Mouse (Mus musculus): ENCODE measurements at regions not wholly inside any gene's neighbourhood (a gene's known extent, or its start where the extent isn't known, plus 50 kb on each side); places are given as distances from the start of the nearest gene placed in this dataset.

DNA sequence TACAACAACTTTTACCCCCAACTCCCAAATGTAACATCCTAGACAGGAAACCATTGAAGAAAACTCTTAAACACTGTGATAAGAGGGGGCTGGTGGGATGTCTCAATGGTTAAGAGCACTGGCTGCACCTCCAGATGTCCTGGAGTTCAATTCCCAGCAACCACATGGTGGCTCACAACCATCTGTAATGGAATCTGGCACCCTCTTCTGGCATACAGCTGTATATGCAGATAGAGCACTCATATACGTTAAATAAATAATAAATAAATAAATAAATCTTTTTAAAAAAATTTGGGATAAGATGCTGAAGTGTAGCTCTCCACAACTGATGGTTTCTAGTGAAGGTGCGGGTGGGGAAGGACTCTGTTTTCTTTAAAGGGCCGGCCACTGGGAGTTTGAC is 69.3 kb downstream of the Kctd15 start:
- DNase-seq (ENCODE audit: low spot score in 2 of 2): no peak

DNA sequence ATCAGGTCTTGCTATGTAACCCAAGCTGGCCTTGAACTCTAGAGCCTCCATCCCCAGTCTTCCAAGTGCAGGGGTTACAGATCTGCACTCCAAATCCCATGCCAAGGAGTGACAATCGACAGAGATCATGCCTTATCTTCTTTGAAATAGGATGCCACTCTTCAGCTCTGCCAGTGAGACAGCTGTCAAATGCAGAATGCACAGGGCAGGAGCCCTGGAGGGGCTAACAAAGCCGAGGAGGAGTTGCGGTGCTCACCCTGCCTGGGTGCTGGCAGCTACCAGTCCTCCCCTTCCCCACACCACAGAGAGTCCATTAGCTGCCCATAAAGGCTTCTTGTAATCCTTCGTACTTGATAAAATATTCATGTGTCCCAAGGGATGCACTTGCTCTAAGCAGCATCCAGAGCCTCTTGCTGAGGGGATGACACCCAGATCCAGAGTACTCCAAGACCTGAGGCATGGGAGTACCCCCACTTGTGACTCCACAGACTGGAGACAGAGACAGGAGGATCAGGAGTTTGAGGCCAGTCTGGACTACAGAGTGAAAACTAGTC is 71.1 kb downstream of the Kctd15 start:
- no peak for DNase-seq (ENCODE audit: low spot score in 2 of 2)

GRCm38 (mm10) chr7:34584870-34585269 is 71.7 kb downstream of the Kctd15 start:
- DNase-seq (ENCODE audit: low spot score in 2 of 2): no peak

DNA sequence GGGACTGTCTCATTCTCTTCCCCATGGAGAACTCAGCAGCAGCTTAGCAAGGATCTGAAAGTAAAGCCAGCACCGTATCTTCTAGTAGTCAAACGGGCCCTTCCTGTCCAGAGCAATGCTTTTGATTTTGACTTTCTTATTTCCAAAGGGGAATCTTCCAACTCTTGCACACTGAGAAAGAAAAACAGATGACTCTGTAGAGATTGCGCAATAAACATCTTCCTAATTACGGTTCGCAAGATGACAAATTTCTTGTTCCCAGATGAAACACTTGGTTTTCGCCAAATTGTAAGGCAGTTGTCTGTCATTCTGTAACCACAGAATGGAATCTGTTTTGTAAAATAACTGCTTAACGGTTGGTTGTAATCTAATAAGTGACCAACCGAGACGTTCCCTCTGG is 75.7 kb downstream of the Kctd15 start:
- no peak for DNase-seq (ENCODE audit: low spot score in 2 of 2)

DNA sequence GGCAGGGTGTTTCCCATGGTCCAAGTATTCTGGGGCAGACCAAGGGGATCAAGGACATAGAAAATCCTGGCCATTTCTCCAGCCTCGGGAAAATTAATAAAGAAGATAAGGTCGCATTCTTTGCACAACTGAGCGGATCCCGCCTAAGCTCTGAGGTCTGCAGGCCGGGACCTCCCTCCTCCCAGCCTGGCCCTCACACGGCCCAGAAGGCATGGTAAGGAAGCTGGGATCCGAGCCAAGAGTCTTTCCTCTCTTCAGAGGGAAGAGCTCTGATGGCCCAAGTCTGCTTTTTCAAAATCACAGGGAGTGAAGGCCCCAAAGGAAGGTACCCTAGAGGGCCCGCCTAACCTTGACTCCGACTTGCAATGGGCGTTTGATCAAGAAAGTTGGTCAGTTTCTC is 85.2 kb downstream of the Kctd15 start:
- no peak for DNase-seq (ENCODE audit: low spot score in 2 of 2)

- DNase-seq (ENCODE audit: low spot score in 2 of 2): peak in 1 of 2 experiments; percentile 4
Measured at GRCm38 (mm10) chr7:34570114-34571065, 86.1 kb downstream of the Kctd15 start.

DNA sequence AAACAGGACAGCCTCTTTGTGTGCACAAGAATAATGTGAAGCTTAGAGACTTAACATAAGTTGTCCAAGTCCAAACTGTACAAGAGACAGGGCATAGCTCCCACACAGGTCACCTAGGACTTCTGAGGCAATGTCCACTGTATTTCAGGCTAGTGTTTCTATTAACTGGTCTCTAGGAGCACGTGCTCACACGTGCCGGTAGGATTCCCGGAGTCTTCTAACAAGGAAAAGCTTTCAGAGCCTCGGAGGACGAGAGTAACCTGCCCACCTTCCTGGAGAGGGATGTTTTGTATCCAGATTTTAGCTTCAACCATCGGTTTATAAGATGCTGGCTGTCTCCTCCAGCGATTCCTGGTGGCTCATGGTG is 86.8 kb downstream of the Kctd15 start:
- no peak for DNase-seq (ENCODE audit: low spot score in 2 of 2)

DNA sequence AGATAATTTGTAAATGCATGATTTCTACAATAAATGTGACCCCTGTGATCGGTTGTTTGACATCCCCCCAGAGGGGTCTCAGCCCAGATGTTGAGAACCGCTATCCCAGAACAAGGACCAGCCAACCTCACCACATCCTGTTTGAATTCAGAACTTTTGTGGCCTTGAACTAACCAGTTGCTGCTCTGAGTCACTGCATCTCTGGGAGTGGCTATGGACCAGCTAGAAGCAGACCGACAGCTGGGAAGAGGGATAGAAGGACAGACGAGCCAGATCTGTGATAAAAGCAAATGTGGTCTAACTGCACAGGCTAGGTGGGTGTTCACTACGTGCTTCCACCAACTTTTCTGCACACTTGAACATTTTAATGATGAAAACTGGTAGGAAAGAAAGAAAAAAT is 89.0 kb downstream of the Kctd15 start:
- DNase-seq (ENCODE audit: low spot score in 2 of 2): no peak

- DNase-seq (ENCODE audit: low spot score in 2 of 2): no peak
Measured at GRCm38 (mm10) chr7:34562160-34562559, 94.4 kb downstream of the Kctd15 start.

DNA sequence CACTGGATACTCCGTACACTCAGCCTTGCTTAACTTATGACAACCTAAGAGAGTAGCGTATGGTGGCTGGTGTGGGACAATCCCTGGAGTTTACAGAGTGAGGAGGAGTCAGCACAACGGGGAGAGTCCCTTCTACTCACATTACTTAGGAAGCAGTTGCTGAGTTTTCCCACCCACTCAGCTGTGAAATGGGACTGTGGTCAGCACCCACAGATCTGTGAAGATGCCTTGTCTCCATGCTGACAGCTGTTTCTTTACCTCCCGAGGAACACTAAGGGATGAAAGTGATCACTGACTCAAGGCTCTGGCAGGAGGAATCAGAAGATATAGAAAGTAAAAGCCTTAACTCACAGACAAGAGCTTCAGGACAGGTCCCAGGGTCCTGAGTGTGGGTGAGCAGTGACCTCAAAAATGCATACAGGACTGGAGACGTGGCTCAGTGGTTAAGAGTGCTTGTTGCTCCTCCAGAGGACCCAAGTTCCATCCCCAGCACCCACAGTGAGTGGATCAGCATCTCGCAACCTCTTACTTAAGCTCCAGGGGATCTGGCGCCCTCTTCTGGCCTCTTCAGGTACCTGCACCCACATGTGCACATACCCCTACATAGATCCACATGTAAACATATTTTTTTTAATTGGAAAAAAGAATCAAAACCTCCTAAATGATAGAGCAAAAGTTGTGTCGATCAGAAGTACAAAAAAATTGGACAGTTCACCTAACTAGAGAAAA is 97.8 kb downstream of the Kctd15 start:
- DNase-seq (ENCODE audit: low spot score in 2 of 2): no peak

- no peak for DNase-seq (ENCODE audit: low spot score in 2 of 2)
Measured at GRCm38 (mm10) chr7:34555196-34555595, 101.3 kb downstream of the Kctd15 start.

- no peak for DNase-seq (ENCODE audit: low spot score in 2 of 2)
Measured at GRCm38 (mm10) chr7:34546609-34547316, 109.8 kb downstream of the Kctd15 start.

DNA sequence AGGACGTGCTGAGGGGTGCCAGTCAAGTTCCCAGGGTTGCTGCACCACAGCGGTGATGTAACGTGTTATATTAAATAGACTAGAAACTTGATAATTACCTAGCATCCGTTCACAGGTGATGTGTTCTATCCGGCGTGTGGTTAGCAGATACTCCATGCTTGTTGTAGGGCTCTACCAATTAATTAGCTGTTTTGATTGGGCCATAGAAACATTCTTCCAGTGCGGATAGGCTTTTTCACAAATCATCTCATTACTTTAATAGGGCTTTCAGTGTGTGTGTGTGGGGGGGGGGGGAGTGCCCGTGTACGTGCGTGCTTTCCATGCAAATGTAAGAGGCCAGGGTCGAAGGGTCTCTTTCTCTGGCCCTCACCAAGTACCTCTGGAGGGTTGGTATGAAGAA is 110.6 kb downstream of the Kctd15 start:
- no peak for DNase-seq (ENCODE audit: low spot score in 2 of 2)

DNA sequence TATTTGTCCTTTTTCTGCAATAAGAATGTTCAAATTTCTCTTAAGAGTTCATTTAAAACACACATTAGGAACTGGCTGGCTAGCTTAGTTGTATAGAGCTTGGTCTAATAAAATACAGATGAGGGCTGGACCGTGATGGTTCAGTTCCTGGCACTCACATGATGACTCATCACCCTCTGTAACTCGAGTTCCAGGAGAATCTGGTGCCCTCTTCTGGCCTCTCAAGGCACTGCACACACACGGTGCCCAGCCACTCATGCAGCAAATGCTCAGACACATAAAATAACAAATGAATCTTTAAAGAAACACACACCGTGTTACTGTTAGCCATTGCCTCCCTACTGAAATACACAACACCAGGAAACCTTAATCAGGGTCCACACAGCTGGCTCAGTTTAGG is 114.6 kb downstream of the Kctd15 start:
- DNase-seq (ENCODE audit: low spot score in 2 of 2): no peak

DNA sequence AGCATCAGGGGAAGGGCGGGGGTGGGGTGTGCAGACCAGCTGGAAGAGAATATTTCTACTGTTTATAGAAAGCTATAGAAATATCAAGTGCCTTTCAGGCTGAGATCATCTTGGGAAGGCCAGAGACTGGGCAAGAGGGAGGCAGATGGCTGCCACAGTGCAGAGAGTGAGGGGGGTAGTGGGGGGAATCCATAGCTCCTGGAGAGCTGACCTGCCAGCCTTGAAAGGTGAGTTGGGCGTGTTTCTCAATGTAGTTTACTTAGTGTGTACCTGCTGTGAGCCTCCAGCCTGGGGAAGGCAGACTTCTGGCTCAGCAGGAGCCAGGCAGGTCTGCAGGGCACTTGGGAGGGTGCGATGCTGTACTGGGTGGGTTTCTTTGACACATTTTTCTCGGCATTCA is 115.5 kb downstream of the Kctd15 start:
- no peak for DNase-seq (ENCODE audit: low spot score in 2 of 2)

GRCm38 (mm10) chr7:34539856-34540255 is 116.7 kb downstream of the Kctd15 start:
- no peak for DNase-seq (ENCODE audit: low spot score in 2 of 2)

DNA sequence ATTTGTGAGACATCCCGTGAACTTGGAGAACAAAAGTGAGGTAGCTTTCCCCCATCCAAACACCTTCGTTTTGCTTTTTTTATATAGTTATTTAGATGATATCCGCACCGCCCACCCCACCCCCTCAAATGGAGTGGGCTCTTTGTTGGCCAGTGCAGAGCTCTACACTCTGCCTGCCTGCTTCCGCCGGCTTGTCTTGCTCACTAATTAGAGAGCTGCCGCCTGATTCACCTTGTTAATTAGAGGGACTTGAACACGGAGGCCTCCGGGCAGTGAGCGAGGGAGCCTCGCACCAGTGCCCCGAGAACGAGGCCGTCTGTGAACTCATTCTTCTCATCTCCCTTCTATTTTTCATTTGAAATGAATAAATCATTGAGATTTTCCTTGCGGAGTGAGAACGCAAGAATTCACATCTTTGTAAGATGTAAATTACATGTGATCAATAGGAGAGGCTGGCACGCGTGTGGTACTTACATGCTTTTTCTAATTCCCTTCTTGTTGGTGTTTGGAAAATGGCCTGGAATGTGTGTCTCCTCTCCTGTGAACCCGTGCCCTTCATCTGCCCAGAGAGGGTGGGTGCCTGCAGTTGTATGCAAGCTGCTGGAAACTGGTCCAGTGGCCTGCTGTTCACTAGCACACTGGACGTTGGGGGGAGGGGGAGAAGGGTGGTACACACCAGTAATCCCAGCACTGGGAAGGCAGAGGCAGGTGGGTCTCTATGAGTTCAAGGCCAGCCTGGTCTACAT is 118.0 kb downstream of the Kctd15 start:
- DNase-seq (ENCODE audit: low spot score in 2 of 2): no peak

DNA sequence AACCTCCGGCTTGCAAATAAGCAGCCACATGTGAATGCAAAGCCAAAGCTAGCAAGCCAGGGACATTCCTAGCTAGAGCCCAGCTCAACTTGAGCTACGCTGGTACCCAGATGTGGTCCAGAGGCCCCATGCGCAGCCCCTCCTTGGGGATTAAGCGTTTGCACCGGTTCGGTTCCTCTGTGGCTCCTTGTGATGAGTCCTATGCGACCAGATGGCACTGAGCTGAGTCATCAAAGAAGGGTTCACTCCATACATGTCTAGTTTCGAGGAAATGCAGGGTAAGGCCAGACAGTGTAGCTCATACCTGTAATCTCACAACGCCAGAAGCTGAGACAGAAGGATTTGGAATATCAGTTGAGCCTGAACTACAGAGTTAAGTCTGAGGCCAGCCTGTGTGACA is 119.4 kb downstream of the Kctd15 start:
- DNase-seq (ENCODE audit: low spot score in 2 of 2): no peak

DNA sequence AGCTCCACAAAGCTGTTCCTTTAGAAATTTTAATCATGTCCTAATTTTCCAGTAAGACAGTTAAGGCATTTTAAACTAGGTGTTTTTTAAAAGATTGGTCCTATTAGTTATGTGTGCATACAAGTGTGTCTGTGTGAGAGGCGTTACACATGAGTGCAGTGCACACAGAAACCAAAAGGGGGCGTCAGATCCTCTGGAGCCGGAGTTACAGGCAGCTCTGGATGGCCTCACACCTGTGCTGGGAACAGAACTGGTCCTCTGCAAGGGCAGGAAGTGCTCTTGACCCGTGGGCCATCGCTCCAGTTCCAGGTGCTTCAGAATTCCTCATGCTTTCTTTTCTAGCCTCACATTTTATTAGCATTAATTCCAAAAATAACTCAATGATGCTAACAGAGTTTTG is 122.3 kb downstream of the Kctd15 start:
- DNase-seq (ENCODE audit: low spot score in 2 of 2): no peak

GRCm38 (mm10) chr7:34531639-34532038 is 124.9 kb downstream of the Kctd15 start:
- DNase-seq (ENCODE audit: low spot score in 2 of 2): no peak

DNA sequence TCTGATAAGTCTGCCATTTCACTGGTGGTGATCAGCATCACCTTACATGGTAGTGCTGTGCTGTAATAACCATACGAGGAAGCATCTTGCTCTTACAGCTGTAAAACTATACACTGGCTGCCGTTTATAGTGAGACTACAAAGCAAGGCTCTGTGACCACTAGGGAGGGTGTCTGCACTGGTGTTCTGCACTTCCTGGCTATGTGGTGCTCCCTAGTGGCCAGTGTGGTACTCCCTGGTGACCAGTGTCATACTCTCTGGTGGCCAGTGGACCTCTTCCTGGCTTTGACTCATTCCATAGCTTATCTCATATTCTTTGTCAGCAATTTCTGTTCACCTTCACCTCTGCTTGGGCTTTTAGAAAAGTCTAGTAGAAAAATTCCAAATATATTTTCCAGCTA is 114.7 kb upstream of the Lsm14a start:
- no peak for DNase-seq (ENCODE audit: low spot score in 2 of 2)
